ENCODE assay signal across 7 mouse cellular contexts in the genomic region with DNA sequence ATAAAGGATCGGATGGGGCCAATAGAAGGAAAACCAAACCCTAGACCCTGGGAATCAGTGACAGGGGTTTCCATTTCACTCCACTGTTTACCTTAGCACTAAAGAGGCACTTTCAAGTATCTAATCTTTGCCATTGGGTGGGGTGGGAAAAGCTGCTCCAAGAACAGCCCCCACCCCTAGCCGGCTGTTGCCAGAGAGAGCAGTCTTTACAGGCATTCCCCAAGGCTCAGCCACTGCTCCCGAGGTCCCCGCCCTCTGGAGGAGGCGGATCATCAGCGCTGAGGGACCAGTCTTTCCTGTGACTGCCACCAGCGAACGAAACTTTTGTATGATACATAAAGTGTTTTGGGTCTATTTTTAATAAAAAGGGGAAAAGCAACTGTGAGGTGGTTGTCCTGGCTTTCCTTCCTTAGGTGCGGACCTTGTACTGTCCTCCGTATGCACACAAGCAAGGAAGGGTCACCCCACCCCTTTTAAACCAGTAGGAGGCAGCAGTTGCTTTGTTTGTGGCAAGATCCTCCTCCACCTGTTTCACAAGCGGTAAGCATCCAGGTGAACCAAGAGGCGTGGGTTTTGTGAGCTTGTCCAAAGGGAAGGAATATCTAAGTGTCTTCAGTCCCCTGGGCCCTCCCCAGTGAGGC. TPM values are rescaled to one million over a fixed set of nuclear protein-coding genes. Genes with fewer than 3 reads are reported as not detected.
DNase-seq lines count a peak whose midpoint lies in the region; ATAC-seq and TF ChIP-seq lines count a peak whose summit lies in the region.

No protein-coding gene starts in this region.

- H3K9me3 ChIP-seq in intestine, embryonic 16.5 days (ENCODE audit: control insufficient read depth, low read length): no peaks in the 10 kb centered on the region
- H3K9me3 ChIP-seq in liver, postnatal 0 days (ENCODE audit: low read length): no peaks in the 10 kb centered on the region

- no peak overlapping the region for H3K27ac ChIP-seq in embryonic fibroblast, embryonic 13.5 days (ENCODE audit: insufficient read depth, low read length)
- 0 out of 2 replicates have a peak overlapping the region, but pooled peaks have one; percentile 5 for H3K27ac ChIP-seq in intestine, embryonic 16.5 days (ENCODE audit: low read length)
- H3K27ac ChIP-seq in liver, postnatal 0 days (ENCODE audit: low read depth): peak overlapping the region; percentile 42; the same call in 1 of the 2 replicates
- no peak overlapping the region for H3K27ac ChIP-seq in small intestine, adult 2 months (ENCODE audit: insufficient read depth, low read depth, low read length)

- TF ChIP-seq POLR2A in embryonic fibroblast, embryonic 13.5 days (IDR thresholded peaks at IDR 0.05; ENCODE audit: low read depth, low read length): peak; percentile 51
- TF ChIP-seq POLR2A in small intestine, adult 2 months (IDR thresholded peaks at IDR 0.05; ENCODE audit: low read depth, low read length): no peak

- TF ChIP-seq EP300 in liver, postnatal 0 days (IDR thresholded peaks at IDR 0.05; ENCODE audit: low read depth): no peak

- H3K9ac ChIP-seq in intestine, embryonic 16.5 days (ENCODE audit: low read depth, low read length): 0 out of 2 replicates have a peak overlapping the region, but pooled peaks have one; percentile 13
- peak overlapping the region; percentile 23; the same call in 1 of the 2 replicates for H3K9ac ChIP-seq in liver, postnatal 0 days (replicated peaks)

- H3K4me2 ChIP-seq in intestine, embryonic 16.5 days (ENCODE audit: low read depth, low read length): peak overlapping the region; percentile 38
- H3K4me2 ChIP-seq in liver, postnatal 0 days (ENCODE audit: low read depth, low read length): peak overlapping the region; percentile 71

- ATAC-seq in intestine, embryonic 16.5 days: peak; percentile 51
- no peak for ATAC-seq in liver, postnatal 0 days

- H3K36me3 ChIP-seq in intestine, embryonic 16.5 days (ENCODE audit: control insufficient read depth, insufficient read depth, low read length): no peaks in the 10 kb centered on the region
- H3K36me3 ChIP-seq in liver, postnatal 0 days (replicated peaks; ENCODE audit: insufficient read depth, low read length): peaks cover 15% of the 10 kb centered on the region
- H3K36me3 ChIP-seq in small intestine, adult 2 months (ENCODE audit: control insufficient read depth, insufficient read depth, low read length): no peaks in the 10 kb centered on the region

- no peak overlapping the region for H3K4me3 ChIP-seq in embryonic fibroblast, embryonic 13.5 days (ENCODE audit: insufficient read depth, low read length)
- H3K4me3 ChIP-seq in intestine, embryonic 16.5 days (ENCODE audit: low read length): peak overlapping the region; percentile 21
- peak overlapping the region; percentile 56 for H3K4me3 ChIP-seq in liver, postnatal 0 days (ENCODE audit: low read depth, low read length)
- peak overlapping the region; percentile 45 for H3K4me3 ChIP-seq in small intestine, adult 2 months (ENCODE audit: low read depth, low read length)

- H3K4me1 ChIP-seq in embryonic fibroblast, embryonic 13.5 days (ENCODE audit: control insufficient read depth, insufficient read depth, low read length): peaks cover 4% of the 10 kb centered on the region
- peaks cover 62% of the 10 kb centered on the region for H3K4me1 ChIP-seq in intestine, embryonic 16.5 days (ENCODE audit: control insufficient read depth, insufficient read depth, low read length)
- H3K4me1 ChIP-seq in liver, postnatal 0 days (ENCODE audit: insufficient read depth): peaks cover 61% of the 10 kb centered on the region
- H3K4me1 ChIP-seq in small intestine, adult 2 months (ENCODE audit: control insufficient read depth, insufficient read depth, insufficient read length, low read length): peaks cover 5% of the 10 kb centered on the region; the same call in 1 of the 2 replicates

- peak; percentile 18; the same call in 1 of the 2 replicates for TF ChIP-seq CTCF in embryonic fibroblast, embryonic 13.5 days (IDR thresholded peaks at IDR 0.05; ENCODE audit: borderline replicate concordance, insufficient read depth, low read length)
- peak; percentile 76 for TF ChIP-seq CTCF in liver, postnatal 0 days (IDR thresholded peaks at IDR 0.05; ENCODE audit: low read depth)
- peak; percentile 77; the same call in 1 of the 2 replicates for TF ChIP-seq CTCF in small intestine, adult 2 months (IDR thresholded peaks at IDR 0.05; ENCODE audit: extremely low read depth, insufficient read length, insufficient replicate concordance, low read depth, low read length)

- 0% methylated on average over 12 of the region's 12 CpGs for WGBS in intestine, embryonic 16.5 days
- whole genome bisulfite sequencing in liver, postnatal 0 days (ENCODE audit: insufficient replicate concordance): 8% methylated on average over 12 of the region's 12 CpGs
- WGBS in small intestine, adult 2 months: 3% methylated on average over 12 of the region's 12 CpGs

- H3K27me3 ChIP-seq in intestine, embryonic 16.5 days (replicated peaks; ENCODE audit: control insufficient read depth, insufficient read depth, low read length): peaks cover 9% of the 10 kb centered on the region
- 0 out of 2 replicates have a peak, but pooled peaks cover 15% of the 10 kb centered on the region for H3K27me3 ChIP-seq in liver, postnatal 0 days (ENCODE audit: insufficient read depth, low read length)
- H3K27me3 ChIP-seq in small intestine, adult 2 months (ENCODE audit: control insufficient read depth, insufficient read depth, low read length): peaks cover 31% of the 10 kb centered on the region

- DNase-seq in urinary bladder, postnatal 14 days (ENCODE audit: low spot score): peak; percentile 54
- DNase-seq in urinary bladder, postnatal 25 days (ENCODE audit: low spot score): no peak
- DNase-seq in liver, postnatal 0 days: peak; percentile 61
- DNase-seq in urinary bladder, postnatal 36 days (ENCODE audit: low spot score in 2 of 2): no peak

RNA-seq across cellular contexts. Expression of a gene that starts 4.5 kb away (rescaled TPM):
- polyA plus RNA-seq in embryonic fibroblast, embryonic 13.5 days (2011; ENCODE audit: insufficient read length, low read depth, missing spikeins): 1.3 and 4.6 TPM in 2 replicates
- polyA plus RNA-seq in intestine, embryonic 16.5 days (2015; fragmentation: Nextera tagmentation; extraction: Ambion mirVana): 4.3 and 6.0 TPM in 2 replicates
- 18.4 and 20.9 TPM in 2 replicates for polyA plus RNA-seq in liver, postnatal 0 days (2015; fragmentation: Nextera tagmentation; extraction: Ambion mirVana)
- polyA plus RNA-seq in small intestine, adult 2 months (2012; rRNA removed): 0.57 and 2.4 TPM in 2 replicates

RNA-seq across cellular contexts. Expression of a gene that starts 5.1 kb away (rescaled TPM):
- 2.7 and 4.9 TPM in 2 replicates for polyA plus RNA-seq in embryonic fibroblast, embryonic 13.5 days (2011; ENCODE audit: insufficient read length, low read depth, missing spikeins)
- polyA plus RNA-seq in intestine, embryonic 16.5 days (2015; fragmentation: Nextera tagmentation; extraction: Ambion mirVana): 5.1 and 5.4 TPM in 2 replicates
- polyA plus RNA-seq in liver, postnatal 0 days (2015; fragmentation: Nextera tagmentation; extraction: Ambion mirVana): 1.2 and 1.3 TPM in 2 replicates
- 0.18 and 0.25 TPM in 2 replicates for polyA plus RNA-seq in small intestine, adult 2 months (2012; rRNA removed)

RNA-seq across cellular contexts. Expression of a gene that starts 11.2 kb away (rescaled TPM):
- polyA plus RNA-seq in embryonic fibroblast, embryonic 13.5 days (2011; ENCODE audit: insufficient read length, low read depth, missing spikeins): 8.9 and 10.4 TPM in 2 replicates
- 28.3 and 28.4 TPM in 2 replicates for polyA plus RNA-seq in intestine, embryonic 16.5 days (2015; fragmentation: Nextera tagmentation; extraction: Ambion mirVana)
- 31.7 and 32.1 TPM in 2 replicates for polyA plus RNA-seq in liver, postnatal 0 days (2015; fragmentation: Nextera tagmentation; extraction: Ambion mirVana)
- polyA plus RNA-seq in small intestine, adult 2 months (2012; rRNA removed): 4.3 and 11.4 TPM in 2 replicates

RNA-seq across cellular contexts. Expression of a gene that starts 23.4 kb away (rescaled TPM):
- 76.6 and 78.8 TPM in 2 replicates for polyA plus RNA-seq in embryonic fibroblast, embryonic 13.5 days (2011; ENCODE audit: insufficient read length, low read depth, missing spikeins)
- polyA plus RNA-seq in intestine, embryonic 16.5 days (2015; fragmentation: Nextera tagmentation; extraction: Ambion mirVana): 18.3 and 23.4 TPM in 2 replicates
- polyA plus RNA-seq in liver, postnatal 0 days (2015; fragmentation: Nextera tagmentation; extraction: Ambion mirVana): 11.3 and 13.4 TPM in 2 replicates
- 23.2 and 46.1 TPM in 2 replicates for polyA plus RNA-seq in small intestine, adult 2 months (2012; rRNA removed)

RNA-seq across cellular contexts. Expression of a gene that starts 36.9 kb away (rescaled TPM):
- 27.3 and 40.2 TPM in 2 replicates for polyA plus RNA-seq in embryonic fibroblast, embryonic 13.5 days (2011; ENCODE audit: insufficient read length, low read depth, missing spikeins)
- polyA plus RNA-seq in intestine, embryonic 16.5 days (2015; fragmentation: Nextera tagmentation; extraction: Ambion mirVana): 62.5 and 62.6 TPM in 2 replicates
- polyA plus RNA-seq in liver, postnatal 0 days (2015; fragmentation: Nextera tagmentation; extraction: Ambion mirVana): 344 and 356 TPM in 2 replicates
- polyA plus RNA-seq in small intestine, adult 2 months (2012; rRNA removed): 66.5 and 97.6 TPM in 2 replicates

Comparison
In these comparisons a context has a peak if more than half of its experiments do, and no peak if none do; other contexts are left out.
1. DNase-seq: peak in urinary bladder, postnatal 14 days (single experiment) and liver, postnatal 0 days (single experiment); none in urinary bladder, postnatal 25 days (single experiment) and urinary bladder, postnatal 36 days (0 of 2).
2. H3K27ac ChIP-seq: peak in intestine, embryonic 16.5 days (single experiment) and liver, postnatal 0 days (single experiment); none in embryonic fibroblast, embryonic 13.5 days (single experiment) and small intestine, adult 2 months (single experiment).
3. CTCF ChIP-seq: peak in every context shown above with its lines; median percentile 77 in small intestine, adult 2 months; 76 in liver, postnatal 0 days; 18 in embryonic fibroblast, embryonic 13.5 days.